8 mouse cellular contexts compared by ENCODE assay signal in the genomic region with DNA sequence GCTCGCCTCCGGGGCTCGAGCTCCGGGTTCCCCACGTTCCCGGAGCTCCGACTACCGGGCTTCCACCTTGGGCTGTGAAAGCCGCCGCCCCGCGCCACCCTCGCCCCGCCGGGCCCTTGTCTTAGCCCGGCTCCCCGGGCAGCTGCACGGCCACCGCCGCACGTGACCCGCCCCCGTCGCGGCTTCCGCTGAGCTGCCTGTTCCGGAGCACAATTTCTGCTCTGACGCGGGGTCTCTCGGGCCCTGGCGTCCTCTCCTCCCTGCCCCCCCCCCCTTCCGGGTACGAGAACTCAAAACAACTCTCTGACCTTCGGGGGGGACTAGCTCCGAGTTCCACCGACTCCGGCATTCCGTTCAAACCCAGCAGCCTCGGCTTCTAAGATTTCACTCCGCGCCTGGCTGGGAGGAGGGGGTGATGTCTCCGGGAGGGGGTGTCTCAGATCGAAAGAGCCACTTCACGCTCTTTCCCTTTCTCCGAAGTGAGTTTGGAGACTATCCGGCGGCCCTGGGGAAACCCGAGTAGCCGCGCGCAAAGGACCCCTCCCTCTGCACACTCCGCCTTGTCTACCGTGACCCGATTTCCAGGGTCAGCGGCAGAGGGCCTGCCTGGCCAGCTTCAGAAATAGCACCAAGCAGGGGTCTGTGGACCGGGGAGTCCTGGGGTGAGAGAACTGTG. TPM values are rescaled to one million over a fixed set of nuclear protein-coding genes. Genes with fewer than 3 reads are reported as not detected.
DNase-seq lines count a peak whose midpoint lies in the region; ATAC-seq lines count a peak whose summit lies in the region.

TSS of gene Bcor (minus strand) at position 375 of the 676 bp plus-strand sequence.

- peak within 1 kb of the TSS; percentile 67 for H3K4me2 ChIP-seq in lung, embryonic 15.5 days
- peak within 1 kb of the TSS; percentile 65 for H3K4me2 ChIP-seq in neural tube, embryonic 15.5 days

- intact Hi-C loops in heart, postnatal 10 days (cut with DNase I): loop anchor here (1.0 to 5.0 kb wide), 3 partner anchors 92 to 403 kb away; no protein-coding TSS in a partner anchor

- WGBS in forebrain, embryonic 10.5 days: 10% methylated on average over 55 of the region's 56 CpGs
- 5% methylated on average over 27 of the region's 56 CpGs for WGBS in lung, embryonic 15.5 days
- 8% methylated on average over 40 of the region's 56 CpGs for WGBS in neural tube, embryonic 15.5 days

- H3K4me1 ChIP-seq in forebrain, embryonic 10.5 days: peaks cover 61% of the 10 kb centered on the region
- H3K4me1 ChIP-seq in lung, embryonic 15.5 days: peaks cover 29% of the 10 kb centered on the region
- peaks cover 28% of the 10 kb centered on the region for H3K4me1 ChIP-seq in neural tube, embryonic 15.5 days

- peaks cover 68% of the 10 kb centered on the region for H3K27me3 ChIP-seq in forebrain, embryonic 10.5 days (ENCODE audit: poor library complexity, severe bottlenecking)
- H3K27me3 ChIP-seq in lung, embryonic 15.5 days: peaks cover 51% of the 10 kb centered on the region
- peaks cover 43% of the 10 kb centered on the region for H3K27me3 ChIP-seq in neural tube, embryonic 15.5 days (replicated peaks)

- ATAC-seq in lung, embryonic 15.5 days (ENCODE audit: borderline replicate concordance, extremely low read depth, low FRiP score, low TSS enrichment): peak; percentile 47
- peak; percentile 26; the same call in 1 of the 2 replicates for ATAC-seq in neural tube, embryonic 15.5 days (ENCODE audit: low FRiP score)

- H3K9ac ChIP-seq in lung, embryonic 15.5 days: peak within 1 kb of the TSS; percentile 56
- peak within 1 kb of the TSS; percentile 60 for H3K9ac ChIP-seq in neural tube, embryonic 15.5 days (replicated peaks)

- peak within 1 kb of the TSS; percentile 93 for H3K27ac ChIP-seq in forebrain, embryonic 10.5 days
- H3K27ac ChIP-seq in lung, embryonic 15.5 days: peak within 1 kb of the TSS; percentile 93
- peak within 1 kb of the TSS; percentile 74 for H3K27ac ChIP-seq in neural tube, embryonic 15.5 days (replicated peaks)

- H3K36me3 ChIP-seq in forebrain, embryonic 10.5 days (replicated peaks): no peaks in the 10 kb centered on the region
- no peaks in the 10 kb centered on the region for H3K36me3 ChIP-seq in lung, embryonic 15.5 days
- H3K36me3 ChIP-seq in neural tube, embryonic 15.5 days: no peaks in the 10 kb centered on the region

- no peaks in the 10 kb centered on the region for H3K9me3 ChIP-seq in forebrain, embryonic 10.5 days
- H3K9me3 ChIP-seq in lung, embryonic 15.5 days: no peaks in the 10 kb centered on the region
- H3K9me3 ChIP-seq in neural tube, embryonic 15.5 days (replicated peaks): no peaks in the 10 kb centered on the region

- peak; percentile 77 for DNase-seq in A20 (ENCODE audit: low read depth, low spot score)
- DNase-seq in T-cell, adult 2 months (ENCODE audit: low spot score): peak; percentile 71
- peak; percentile 58 for DNase-seq in forebrain, embryonic 10.5 days (ENCODE audit: extremely low spot score, low spot score)
- DNase-seq in heart, postnatal 10 days: peak; percentile 70 to 73
- no peak for DNase-seq in layer of hippocampus, adult 8-10 months (ENCODE audit: low spot score in 2 of 2)
- DNase-seq in c-Kit-positive CD71-positive TER-119-positive erythroid progenitor cells, embryonic 14.5 days (ENCODE audit: low spot score): no peak

- H3K4me3 ChIP-seq in forebrain, embryonic 10.5 days: peak within 1 kb of the TSS; percentile 58
- H3K4me3 ChIP-seq in lung, embryonic 15.5 days: peak within 1 kb of the TSS; percentile 51
- peak within 1 kb of the TSS; percentile 45 for H3K4me3 ChIP-seq in neural tube, embryonic 15.5 days (replicated peaks)

RNA-seq across cellular contexts. Expression of gene Bcor, which starts in this region (rescaled TPM):
- 18.0 and 18.9 TPM in 2 replicates for polyA plus RNA-seq in forebrain, embryonic 10.5 days (2016; fragmentation: Nextera tagmentation; extraction: Ambion mirVana)
- total RNA-seq in heart, postnatal 10 days (2021): 10 to 100 TPM; 26.4 to 38.5 TPM
- 10 to 100 TPM; 17.6 to 21.4 (median 20.3) TPM for total RNA-seq in layer of hippocampus, adult 8-10 months (2022)
- 20.1 and 20.8 TPM in 2 replicates for polyA plus RNA-seq in lung, embryonic 15.5 days (2015; fragmentation: Nextera tagmentation; extraction: Ambion mirVana)
- 12.2 and 13.8 TPM in 2 replicates for polyA plus RNA-seq in neural tube, embryonic 15.5 days (2015; fragmentation: Nextera tagmentation; extraction: Ambion mirVana)

Comparison
In these comparisons a context has a peak if more than half of its experiments do, and no peak if none do; other contexts are left out.
1. DNase-seq: peak in A20 (single experiment), T-cell, adult 2 months (single experiment), forebrain, embryonic 10.5 days (single experiment) and heart, postnatal 10 days (2 of 2); none in layer of hippocampus, adult 8-10 months (0 of 2) and c-Kit-positive CD71-positive TER-119-positive erythroid progenitor cells, embryonic 14.5 days (single experiment).
2. Peak in every context shown above with its lines, with median percentiles within 50 percentile points of each other: H3K27ac ChIP-seq and H3K4me3 ChIP-seq.